Mouse (Mus musculus) megakaryocyte-erythroid progenitor cell, adult 5 weeks (primary cell): Measurements from ENCODE around the gene C1qa. TPM values are rescaled to one million over a fixed set of nuclear protein-coding genes. Genes with fewer than 3 reads are reported as not detected.

Experiments used
- polyA plus RNA-seq: library from polyadenylated mRNA; stranded (reverse); fragments of >175 nt; gene quantifications from 2 replicates; pipeline ENCODE4 v1.2.3, GENCODE M21; 2012

The C1qa gene
- 3.9 and 6.1 TPM in 2 replicates for polyA plus RNA-seq

GRCm38 (mm10) chr4:136898637-136899036, at the start of gene C1qa:
TSS of gene C1qa (minus strand) at chr4:136898803.

GRCm38 (mm10) chr4:136892811-136893210, 5.8 kb downstream of the C1qa start, which contains the start of gene C1qc:
TSS of gene C1qc (minus strand) at chr4:136893065.

GRCm38 (mm10) chr4:136886101-136886500, 12.5 kb downstream of the C1qa start, which contains the start of gene C1qb:
TSS of gene C1qb (minus strand) at chr4:136886187.

Other genes starting within 250 kb of the C1qa start
- 1.3 and 2.9 TPM in 2 replicates for gene Ephb2, start 62.8 kb downstream of the C1qa start, polyA plus RNA-seq
- 2.5 and 3.1 TPM in 2 replicates for gene C1qb, start 12.6 kb downstream of the C1qa start, polyA plus RNA-seq
- gene C1qc, start 5.7 kb downstream of the C1qa start, polyA plus RNA-seq, result 3.3 and 5.4 TPM in 2 replicates
- not detected in 2 replicates for gene Epha8, start 58.0 kb upstream of the C1qa start, polyA plus RNA-seq
- 7.0 and 9.9 TPM in 2 replicates for gene Zbtb40, start 150.0 kb upstream of the C1qa start, polyA plus RNA-seq